Mouse (Mus musculus): ENCODE results near the gene Ctsll3. TPM values are rescaled to one million over a fixed set of nuclear protein-coding genes. Genes with fewer than 3 reads are reported as not detected.

Ctsll3 gene
- polyA plus RNA-seq, 1 experiment from 2014 or later: not detected

Other genes with a start within 250 kb of the Ctsll3 start
- gene Dapk1, start 200.9 kb downstream of the Ctsll3 start, polyA plus RNA-seq (2016; fragmentation: Nextera tagmentation; extraction: Ambion mirVana): 36.1 and 37.3 TPM in 2 replicates
- not detected in 2 replicates for gene BC051665, start 16.5 kb downstream of the Ctsll3 start, polyA plus RNA-seq (2016; fragmentation: Nextera tagmentation; extraction: Ambion mirVana)
- not detected in 2 replicates for gene 4930486L24Rik, start 61.6 kb upstream of the Ctsll3 start, polyA plus RNA-seq (2016; fragmentation: Nextera tagmentation; extraction: Ambion mirVana)
- 0.14 TPM in 1 of 2 replicates, not detected in the other for gene Gm49392, start 94.0 kb upstream of the Ctsll3 start, polyA plus RNA-seq (2016; fragmentation: Nextera tagmentation; extraction: Ambion mirVana)
- 1.9 and 2.2 TPM in 2 replicates for gene Ctla2b, start 94.6 kb upstream of the Ctsll3 start, polyA plus RNA-seq (2016; fragmentation: Nextera tagmentation; extraction: Ambion mirVana)
- gene Tpbpb, start 102.0 kb upstream of the Ctsll3 start, polyA plus RNA-seq (2016; fragmentation: Nextera tagmentation; extraction: Ambion mirVana): not detected in 2 replicates
- not detected in 2 replicates for gene Gm49393, start 132.7 kb upstream of the Ctsll3 start, polyA plus RNA-seq (2016; fragmentation: Nextera tagmentation; extraction: Ambion mirVana)
- 1.5 and 1.6 TPM in 2 replicates for gene Gm49391, start 133.7 kb upstream of the Ctsll3 start, polyA plus RNA-seq (2016; fragmentation: Nextera tagmentation; extraction: Ambion mirVana)
- 13.1 and 16.5 TPM in 2 replicates for gene Ctla2a, start 133.8 kb upstream of the Ctsll3 start, polyA plus RNA-seq (2016; fragmentation: Nextera tagmentation; extraction: Ambion mirVana)
- not detected in 2 replicates for gene Tpbpa, start 139.1 kb upstream of the Ctsll3 start, polyA plus RNA-seq (2016; fragmentation: Nextera tagmentation; extraction: Ambion mirVana)
- gene Ctsj, start 203.1 kb upstream of the Ctsll3 start, polyA plus RNA-seq (2016; fragmentation: Nextera tagmentation; extraction: Ambion mirVana): not detected in 2 replicates
- gene Ctsq, start 237.8 kb upstream of the Ctsll3 start, polyA plus RNA-seq (2016; fragmentation: Nextera tagmentation; extraction: Ambion mirVana): not detected in 2 replicates

Measured in neural tube, embryonic 12.5 days (tissue).